Mouse (Mus musculus) lung, embryonic 15.5 days (tissue): ENCODE data around the gene Tlcd2. TPM values are rescaled to one million over a fixed set of nuclear protein-coding genes. Genes with fewer than 3 reads are reported as not detected.
A peak's percentile ranks its signal among the peaks of the same experiment; 100 is the strongest.
"Not testable (repeated sequence)": the region's sequence is repeated elsewhere in the genome, so short reads cannot be mapped to it uniquely, and the experiment has no call there.

Source experiments
- ATAC-seq: fragments of 200-750 bp; cut with Nextera tagmentation; 2 replicates; pipeline ENCODE4 v1.8.0; 2017; ENCODE audit warnings: moderate number of reproducible peaks, borderline replicate concordance; ENCODE audit not compliant: low FRiP score, low TSS enrichment; ENCODE audit errors: extremely low read depth
- H3K27ac ChIP-seq: fragments of 300-500 bp; sonication (generic); 2 replicates; pipeline ENCODE4 v1.5.1; 2015; ENCODE audit warnings: moderate library complexity, mild to moderate bottlenecking, inconsistent platforms
- H3K27me3 ChIP-seq: fragments of 300-500 bp; sonication (generic); 2 replicates; pipeline ENCODE4 v1.6.1; 2015; ENCODE audit warnings: inconsistent platforms
- H3K36me3 ChIP-seq: fragments of 300-500 bp; sonication (generic); 2 replicates; pipeline ENCODE4 v1.6.1; 2015; ENCODE audit warnings: inconsistent platforms
- H3K4me1 ChIP-seq: fragments of 300-500 bp; sonication (generic); 2 replicates; pipeline ENCODE4 v1.6.1; 2015; ENCODE audit warnings: inconsistent platforms
- H3K4me2 ChIP-seq: fragments of 300-500 bp; sonication (generic); 2 replicates; pipeline ENCODE4 v1.6.1; 2015; ENCODE audit warnings: inconsistent platforms, mild to moderate bottlenecking, moderate library complexity
- H3K4me3 ChIP-seq: fragments of 300-500 bp; sonication (generic); 2 replicates; pipeline ENCODE4 v1.5.1; 2015; ENCODE audit warnings: mild to moderate bottlenecking, inconsistent platforms
- H3K9ac ChIP-seq: fragments of 300-500 bp; sonication (generic); 2 replicates; pipeline ENCODE4 v1.6.1; 2015; ENCODE audit warnings: inconsistent platforms
- H3K9me3 ChIP-seq: fragments of 300-500 bp; sonication (generic); 2 replicates; pipeline ENCODE4 v1.6.1; 2016; ENCODE audit warnings: inconsistent platforms
- WGBS: fragments of 180-500 bp; shearing (Covaris S2); methylation state at CpG from one replicate; pipeline ENCODE4 v1.1.7; 2015; 5-methylcytosine and 5-hydroxymethylcytosine counted together
- polyA plus RNA-seq: library from polyadenylated mRNA; unstranded; fragments of >200 nt; fragmentation: Nextera tagmentation; extraction: Ambion mirVana; gene quantifications from 2 replicates; pipeline ENCODE4 v1.2.1, GENCODE M21; 2015

Tlcd2 gene
- polyA plus RNA-seq, 1 experiment from 2014 or later = 18.0 TPM

DNA sequence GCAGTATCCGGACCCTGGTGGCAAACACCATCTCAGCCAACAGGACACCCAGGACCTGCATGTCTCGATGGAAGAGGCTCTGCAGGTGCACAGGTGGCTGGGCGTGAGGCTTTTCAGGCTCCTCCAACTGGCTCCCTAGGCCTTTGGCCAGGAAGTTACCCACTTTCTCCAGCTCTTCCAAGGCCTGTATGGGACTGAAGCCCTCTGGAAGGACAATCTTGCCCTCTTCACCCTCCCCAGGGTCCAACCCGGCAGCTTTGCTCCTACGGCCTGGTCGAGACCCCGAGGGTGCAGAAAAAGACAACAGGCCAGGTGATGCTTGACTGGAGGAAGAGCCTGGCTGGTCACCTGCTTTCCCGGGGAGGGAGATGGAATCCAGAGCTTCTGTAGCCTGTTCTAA lies 9.4 kb upstream of the Tlcd2 start:
- Histone ChIP-seq H3K27me3 (no peaks in the 10 kb centered on the region), H3K4me3 (no peak overlapping the region), H3K9ac (no peak overlapping the region), H3K4me1 (peaks cover 27% of the 10 kb centered on the region), H3K36me3 (peaks cover 9% of the 10 kb centered on the region), H3K4me2 (no peak overlapping the region), H3K27ac (no peak overlapping the region), H3K9me3 (no peaks in the 10 kb centered on the region)
- no peak for ATAC-seq
- WGBS = 90% methylated on average over 8 of the region's 8 CpGs

DNA sequence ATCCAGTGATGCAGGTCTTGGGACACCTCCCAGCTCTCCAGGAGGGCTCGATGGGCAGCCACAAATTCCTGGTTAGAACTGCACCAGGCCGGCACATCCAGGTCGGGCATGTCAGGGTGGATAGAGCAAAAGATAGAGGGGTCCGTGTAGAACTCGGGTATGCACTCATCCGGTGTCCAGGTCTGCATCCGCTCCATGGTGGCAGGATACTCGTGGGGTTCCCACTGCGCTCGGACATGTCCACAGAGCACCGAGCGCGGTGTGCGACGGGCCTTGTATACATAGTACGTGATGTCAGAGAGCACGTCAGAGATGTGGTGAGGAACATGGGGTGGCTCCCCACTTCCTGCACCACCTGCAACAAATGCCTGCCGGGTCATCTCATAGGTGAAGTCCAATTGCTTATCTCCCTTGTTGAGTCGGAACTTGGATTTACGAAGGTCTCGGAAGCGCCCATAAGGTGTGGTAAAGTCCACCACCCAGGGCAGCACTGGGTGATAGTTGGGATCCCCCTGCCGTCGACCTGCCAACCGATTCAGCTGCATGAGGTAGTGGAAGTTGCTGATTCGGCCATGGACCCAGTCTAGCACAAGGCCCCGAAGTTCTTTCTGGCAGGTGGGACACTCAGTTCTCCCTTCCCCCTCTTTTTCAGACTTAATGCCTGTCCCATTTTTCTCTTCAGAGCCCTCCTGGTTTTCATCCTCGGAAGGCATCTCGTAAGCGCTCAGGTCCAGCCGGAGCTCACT lies 8.5 kb upstream of the Tlcd2 start:
- Histone ChIP-seq H3K4me2 (peak overlapping the region; percentile 97), H3K27ac (no peak overlapping the region), H3K9me3 (no peaks in the 10 kb centered on the region), H3K4me1 (peaks cover 27% of the 10 kb centered on the region), H3K4me3 (peak overlapping the region; percentile 63; the same call in 1 of the 2 replicates), H3K27me3 (no peaks in the 10 kb centered on the region), H3K9ac (no peak overlapping the region; the same call in 1 of the 2 replicates), H3K36me3 (peaks cover 3% of the 10 kb centered on the region)
- no peak for ATAC-seq
- 91% methylated on average over 31 of the region's 31 CpGs for WGBS

- Histone ChIP-seq H3K27ac (peak within 1 kb of the TSS; percentile 68), H3K27me3 (no peaks in the 10 kb centered on the region), H3K9me3 (no peaks in the 10 kb centered on the region), H3K9ac (peak within 1 kb of the TSS; percentile 62), H3K36me3 (no peaks in the 10 kb centered on the region; the same call in 1 of the 2 replicates), H3K4me2 (peak within 1 kb of the TSS; percentile 97), H3K4me3 (peak within 1 kb of the TSS; percentile 63), H3K4me1 (peaks cover 29% of the 10 kb centered on the region)
- ATAC-seq = peak; percentile 92
- 2% methylated on average over 56 of the region's 56 CpGs for WGBS
Measured at GRCm38 (mm10) chr11:75453991-75454930, 7.3 kb upstream of the Tlcd2 start, which contains the start of gene Wdr81. Gene Wdr81, minus strand, starts transcription at chr11:75454717.

DNA sequence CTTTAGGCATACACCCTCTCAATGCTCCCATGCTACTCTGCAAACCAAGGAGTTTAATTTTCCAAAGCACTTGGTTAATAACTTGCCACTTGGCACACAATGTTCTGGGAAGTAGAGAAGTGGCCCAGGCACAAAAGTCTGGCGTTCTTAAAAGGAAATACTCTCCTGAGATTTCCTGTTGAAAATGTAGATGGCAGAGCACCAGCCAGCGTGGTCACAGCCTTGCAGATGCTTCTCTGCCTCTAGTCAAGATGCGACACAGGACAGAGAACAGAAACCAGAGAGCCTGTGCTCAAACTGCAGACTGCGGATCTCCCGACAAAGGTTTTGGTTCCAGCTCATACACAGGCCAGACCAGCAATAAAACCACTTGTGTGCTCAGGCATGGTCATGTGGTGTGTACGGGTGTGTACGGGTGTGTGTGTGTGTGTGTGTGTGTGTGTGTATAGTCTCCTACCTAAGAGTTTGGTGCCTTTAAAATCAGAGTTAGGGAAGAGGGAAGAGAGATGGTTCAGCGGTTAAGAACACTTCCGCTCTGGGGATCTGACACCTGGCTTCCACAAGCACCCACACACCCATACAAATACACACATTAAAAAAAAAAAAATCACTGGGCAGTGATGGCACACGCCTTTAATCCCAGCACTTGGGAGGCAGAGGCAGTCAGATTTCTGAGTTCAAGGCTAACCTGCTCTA lies 6.3 kb upstream of the Tlcd2 start:
- Histone ChIP-seq H3K9me3 (no peaks in the 10 kb centered on the region), H3K27me3 (no peaks in the 10 kb centered on the region), H3K9ac (peak overlapping the region; percentile 62), H3K4me3 (peak overlapping the region; percentile 63; the same call in 1 of the 2 replicates), H3K36me3 (no peaks in the 10 kb centered on the region), H3K4me2 (peak overlapping the region; percentile 97), H3K27ac (peak overlapping the region; percentile 68), H3K4me1 (peaks cover 37% of the 10 kb centered on the region)
- WGBS = 70% methylated on average over 10 of the region's 10 CpGs
- no peak; the same call in 1 of the 2 replicates for ATAC-seq

GRCm38 (mm10) chr11:75455971-75456370 lies 5.5 kb upstream of the Tlcd2 start:
- not testable (repeated sequence) for H3K36me3 ChIP-seq, H3K27me3 ChIP-seq, H3K9ac ChIP-seq, H3K27ac ChIP-seq, H3K9me3 ChIP-seq, H3K4me2 ChIP-seq, H3K4me3 ChIP-seq, ATAC-seq
- 96% methylated on average over 2 of the region's 2 CpGs for WGBS
- peaks cover 30% of the 10 kb centered on the region for H3K4me1 ChIP-seq

- no peaks in the 10 kb centered on the region for H3K9me3 ChIP-seq
- H3K4me2 ChIP-seq = no peak overlapping the region
- no peak overlapping the region for H3K27ac ChIP-seq
- H3K36me3 ChIP-seq = no peaks in the 10 kb centered on the region
- WGBS = 76% methylated on average over 7 of the region's 7 CpGs
- peaks cover 30% of the 10 kb centered on the region for H3K4me1 ChIP-seq
- no peaks in the 10 kb centered on the region for H3K27me3 ChIP-seq
- no peak overlapping the region for H3K9ac ChIP-seq
- H3K4me3 ChIP-seq = no peak overlapping the region
- no peak for ATAC-seq
Measured at GRCm38 (mm10) chr11:75456440-75456871, 5.1 kb upstream of the Tlcd2 start.

- Histone ChIP-seq H3K36me3 (no peaks in the 10 kb centered on the region), H3K27ac (no peak overlapping the region), H3K27me3 (no peaks in the 10 kb centered on the region), H3K4me1 (peaks cover 46% of the 10 kb centered on the region), H3K4me2 (no peak overlapping the region), H3K4me3 (no peak overlapping the region), H3K9ac (no peak overlapping the region), H3K9me3 (no peaks in the 10 kb centered on the region)
- ATAC-seq = no peak
- WGBS = 25% methylated on average over 3 of the region's 3 CpGs
Measured at GRCm38 (mm10) chr11:75458169-75458568, 3.3 kb upstream of the Tlcd2 start.

GRCm38 (mm10) chr11:75458628-75459041 lies 2.9 kb upstream of the Tlcd2 start:
- WGBS = 74% methylated on average over 8 of the region's 8 CpGs
- ATAC-seq = no peak
- no peak overlapping the region for H3K4me3 ChIP-seq
- no peak overlapping the region for H3K27ac ChIP-seq
- H3K9me3 ChIP-seq = no peaks in the 10 kb centered on the region
- H3K4me1 ChIP-seq = peaks cover 46% of the 10 kb centered on the region
- no peak overlapping the region for H3K9ac ChIP-seq
- H3K36me3 ChIP-seq = no peaks in the 10 kb centered on the region
- H3K27me3 ChIP-seq = no peaks in the 10 kb centered on the region
- H3K4me2 ChIP-seq = no peak overlapping the region

GRCm38 (mm10) chr11:75459141-75459711 lies 2.3 kb upstream of the Tlcd2 start:
- no peaks in the 10 kb centered on the region for H3K9me3 ChIP-seq
- no peak overlapping the region for H3K9ac ChIP-seq
- H3K4me1 ChIP-seq = peaks cover 43% of the 10 kb centered on the region
- peak overlapping the region; percentile 98; the same call in 1 of the 2 replicates for H3K4me2 ChIP-seq
- no peak for ATAC-seq
- H3K36me3 ChIP-seq = no peaks in the 10 kb centered on the region
- 0 out of 2 replicates have a peak overlapping the region, but pooled peaks have one; percentile 46 for H3K4me3 ChIP-seq
- H3K27ac ChIP-seq = peak overlapping the region; percentile 98
- 63% methylated on average over 5 of the region's 5 CpGs for WGBS
- no peaks in the 10 kb centered on the region for H3K27me3 ChIP-seq

DNA sequence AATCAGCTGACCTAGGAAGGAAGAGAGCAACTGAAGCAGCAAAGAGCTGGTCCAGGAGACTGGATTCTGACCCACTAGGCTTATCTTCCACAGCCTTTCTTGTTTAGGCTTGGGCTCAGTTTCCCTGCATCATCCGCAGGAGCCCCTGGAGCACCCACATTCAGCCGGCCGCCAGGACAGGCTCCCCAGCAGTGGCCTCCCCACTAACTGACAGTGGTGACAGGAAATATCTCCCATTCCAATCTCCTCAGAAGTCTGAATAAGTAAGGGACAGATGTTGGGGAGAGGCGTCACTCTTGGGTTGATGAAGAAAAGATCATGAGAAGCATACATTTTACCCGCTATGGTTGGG lies 1.8 kb upstream of the Tlcd2 start:
- Histone ChIP-seq H3K4me1 (peaks cover 41% of the 10 kb centered on the region), H3K4me2 (peak overlapping the region; percentile 98), H3K27ac (peak overlapping the region; percentile 98), H3K9ac (no peak overlapping the region), H3K36me3 (no peaks in the 10 kb centered on the region), H3K27me3 (no peaks in the 10 kb centered on the region), H3K9me3 (no peaks in the 10 kb centered on the region), H3K4me3 (peak overlapping the region; percentile 46)
- WGBS = 25% methylated on average over 5 of the region's 5 CpGs
- no peak for ATAC-seq
